Mouse (Mus musculus) hindbrain, postnatal 0 days (tissue): ENCODE data around the gene Gm43552. TPM values are rescaled to one million over a fixed set of nuclear protein-coding genes. Genes with fewer than 3 reads are reported as not detected.

Source experiments
- ATAC-seq: fragments of 200-750 bp; cut with Nextera tagmentation; 2 replicates; pipeline ENCODE4 v1.8.0; 2017; ENCODE audit warnings: mild to moderate bottlenecking, moderate TSS enrichment, moderate library complexity
- DNase-seq: peaks from one replicate; pipeline ENCODE4 v3.0.0-alpha.2; 2015; ENCODE audit warnings: low spot score
- H3K27ac ChIP-seq: fragments of 300-500 bp; sonication (generic); 2 replicates; pipeline ENCODE4 v1.5.1; 2014; ENCODE audit warnings: mild to moderate bottlenecking
- H3K27me3 ChIP-seq: fragments of 300-500 bp; sonication (generic); 2 replicates; pipeline ENCODE4 v1.6.1; 2014; ENCODE audit warnings: low read length, mixed read lengths; ENCODE audit not compliant: insufficient read depth
- H3K36me3 ChIP-seq: fragments of 300-500 bp; sonication (generic); 2 replicates; pipeline ENCODE4 v1.6.1; 2014; ENCODE audit warnings: low read length, mixed read lengths; ENCODE audit not compliant: insufficient read depth
- H3K4me1 ChIP-seq: fragments of 300-500 bp; sonication (generic); 2 replicates; pipeline ENCODE4 v1.6.1; 2014; ENCODE audit warnings: antibody characterized with exemption, low read length, mixed read lengths; ENCODE audit not compliant: insufficient read depth
- H3K4me2 ChIP-seq: fragments of 300-500 bp; sonication (generic); 2 replicates; pipeline ENCODE4 v1.6.1; 2014; ENCODE audit warnings: low read depth, mild to moderate bottlenecking, low read length, moderate library complexity, mixed read lengths
- H3K4me3 ChIP-seq: fragments of 300-500 bp; sonication (generic); 2 replicates; pipeline ENCODE4 v1.5.1; 2014; ENCODE audit warnings: low read length
- H3K9ac ChIP-seq: fragments of 300-500 bp; sonication (generic); replicated peaks from 2 replicates; pipeline ENCODE4 v1.6.1; 2014; ENCODE audit warnings: mild to moderate bottlenecking, low read length, moderate library complexity, mixed read lengths
- H3K9me3 ChIP-seq: fragments of 300-500 bp; sonication (generic); 2 replicates; pipeline ENCODE4 v1.6.1; 2016; ENCODE audit warnings: low read length, mixed read lengths
- CTCF ChIP-seq: IDR thresholded peaks from 2 replicates; pipeline ENCODE4 v1.5.1; 2016; ENCODE audit warnings: antibody characterized with exemption, control low read depth, low read depth
- WGBS: fragments of 180-500 bp; shearing (Covaris S2); extraction: QIAGEN DNeasy Blood & Tissue Kit; methylation state at CpG from one replicate; pipeline ENCODE4 v1.1.7; 2014; 5-methylcytosine and 5-hydroxymethylcytosine counted together
- polyA plus RNA-seq: library from polyadenylated mRNA; unstranded; fragments of >200 nt; fragmentation: Nextera tagmentation; extraction: Ambion mirVana; gene quantifications from 2 replicates; pipeline ENCODE4 v1.2.1, GENCODE M21; 2015
- total RNA-seq: library from RNA; depleted of rRNA; stranded (reverse); fragments of >200 nt; gene quantifications from 2 replicates; pipeline ENCODE4 v1.2.3, GENCODE M21; 2014

The Gm43552 gene
- total and polyA plus RNA-seq, 2 experiments from 2014 or later, result not detected

DNA sequence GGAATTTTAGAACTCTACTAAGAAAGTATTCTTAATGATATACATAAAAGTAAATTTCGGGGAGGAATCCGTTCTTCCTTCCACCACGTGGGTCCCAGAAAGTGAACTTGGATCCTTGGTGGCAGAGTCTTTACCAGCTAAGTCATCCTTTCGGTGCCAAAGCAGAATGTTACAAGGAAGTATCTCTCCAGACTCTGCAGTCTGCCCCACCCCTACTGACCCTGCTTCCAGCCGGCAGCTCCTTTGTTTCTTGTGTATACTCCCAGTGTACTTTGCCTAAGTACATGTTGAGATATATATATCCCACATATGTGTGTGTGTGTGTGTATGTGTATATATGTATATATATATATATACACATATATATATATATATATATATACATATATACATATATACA lies 63.2 kb downstream of the Gm43552 start:
- Histone ChIP-seq H3K27me3 (no peaks in the 10 kb centered on the region), H3K4me1 (no peaks in the 10 kb centered on the region), H3K9me3 (no peaks in the 10 kb centered on the region), H3K36me3 (peaks cover 6% of the 10 kb centered on the region; the same call in 1 of the 2 replicates), H3K27ac (no peak overlapping the region), H3K9ac (no peak overlapping the region), H3K4me2 (no peak overlapping the region), H3K4me3 (no peak overlapping the region)
- WGBS, result 83% methylated on average over 5 of the region's 5 CpGs
- ATAC-seq, result no peak
- TF ChIP-seq CTCF, result no peak
- DNase-seq, result no peak

DNA sequence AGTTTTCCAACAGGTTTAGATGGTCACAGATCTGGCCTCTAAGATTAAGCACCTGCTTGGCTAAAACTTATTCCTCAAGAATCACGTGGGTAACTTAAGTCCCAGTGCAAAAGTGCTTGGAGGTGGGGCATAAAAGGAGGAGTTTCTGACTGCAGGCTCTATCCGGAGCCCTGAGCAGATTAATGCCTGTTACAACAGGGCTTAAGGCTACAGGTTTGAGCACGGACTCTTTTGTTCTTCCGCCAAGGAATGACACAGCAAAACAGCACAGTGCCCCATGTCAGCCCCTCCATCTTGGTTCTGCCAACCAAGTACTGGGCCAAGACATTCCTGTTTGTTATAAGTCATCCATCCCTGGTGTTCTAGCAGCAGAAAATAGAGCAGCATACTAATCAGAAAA lies 64.3 kb downstream of the Gm43552 start:
- Histone ChIP-seq H3K27me3 (no peaks in the 10 kb centered on the region), H3K4me3 (no peak overlapping the region), H3K4me2 (no peak overlapping the region), H3K4me1 (no peaks in the 10 kb centered on the region), H3K36me3 (peaks cover 17% of the 10 kb centered on the region; the same call in 1 of the 2 replicates), H3K27ac (no peak overlapping the region), H3K9me3 (no peaks in the 10 kb centered on the region), H3K9ac (no peak overlapping the region)
- TF ChIP-seq CTCF, result no peak
- 52% methylated on average over 4 of the region's 4 CpGs for WGBS
- DNase-seq (no peak), ATAC-seq (no peak)

GRCm38 (mm10) chr5:65425251-65425650 lies 67.4 kb downstream of the Gm43552 start:
- Histone ChIP-seq H3K9ac (no peak overlapping the region), H3K36me3 (peaks cover 39% of the 10 kb centered on the region), H3K4me1 (no peaks in the 10 kb centered on the region), H3K4me3 (no peak overlapping the region), H3K4me2 (no peak overlapping the region), H3K27ac (no peak overlapping the region), H3K9me3 (no peaks in the 10 kb centered on the region), H3K27me3 (no peaks in the 10 kb centered on the region)
- TF ChIP-seq CTCF, result no peak
- WGBS, result 88% methylated on average over 5 of the region's 5 CpGs
- ATAC-seq, result no peak
- no peak for DNase-seq

- H3K4me2 ChIP-seq, result no peak overlapping the region
- H3K27me3 ChIP-seq, result no peaks in the 10 kb centered on the region
- H3K9ac ChIP-seq, result no peak overlapping the region
- peaks cover 39% of the 10 kb centered on the region for H3K36me3 ChIP-seq
- no peak for TF ChIP-seq CTCF
- H3K4me3 ChIP-seq, result no peak overlapping the region
- 94% methylated on average over 6 of the region's 6 CpGs for WGBS
- no peak overlapping the region for H3K27ac ChIP-seq
- no peaks in the 10 kb centered on the region for H3K9me3 ChIP-seq
- DNase-seq (no peak), ATAC-seq (no peak)
- H3K4me1 ChIP-seq, result no peaks in the 10 kb centered on the region
Measured at GRCm38 (mm10) chr5:65424215-65424614, 68.4 kb downstream of the Gm43552 start.

GRCm38 (mm10) chr5:65422803-65423202 lies 69.8 kb downstream of the Gm43552 start:
- Histone ChIP-seq H3K36me3 (peaks cover 39% of the 10 kb centered on the region), H3K4me1 (no peaks in the 10 kb centered on the region), H3K9ac (no peak overlapping the region), H3K27ac (no peak overlapping the region), H3K27me3 (no peaks in the 10 kb centered on the region), H3K4me3 (no peak overlapping the region), H3K9me3 (no peaks in the 10 kb centered on the region), H3K4me2 (no peak overlapping the region)
- ATAC-seq, result no peak
- WGBS, result 92% methylated on average over 8 of the region's 8 CpGs
- TF ChIP-seq CTCF, result no peak
- DNase-seq, result no peak

- no peaks in the 10 kb centered on the region for H3K9me3 ChIP-seq
- no peak overlapping the region for H3K4me2 ChIP-seq
- H3K4me1 ChIP-seq, result no peaks in the 10 kb centered on the region
- no peak overlapping the region for H3K27ac ChIP-seq
- H3K27me3 ChIP-seq, result no peaks in the 10 kb centered on the region
- no peak for ATAC-seq
- peaks cover 48% of the 10 kb centered on the region for H3K36me3 ChIP-seq
- H3K4me3 ChIP-seq, result no peak overlapping the region
- WGBS, result 88% methylated on average over 6 of the region's 6 CpGs
- no peak for TF ChIP-seq CTCF
- no peak overlapping the region for H3K9ac ChIP-seq
- DNase-seq, result no peak
Measured at GRCm38 (mm10) chr5:65420822-65421221, 71.8 kb downstream of the Gm43552 start.

GRCm38 (mm10) chr5:65419136-65419535 lies 73.5 kb downstream of the Gm43552 start:
- no peak for DNase-seq
- ATAC-seq, result no peak
- peaks cover 39% of the 10 kb centered on the region for H3K36me3 ChIP-seq
- no peak overlapping the region for H3K27ac ChIP-seq
- H3K4me2 ChIP-seq, result no peak overlapping the region
- H3K9me3 ChIP-seq, result no peaks in the 10 kb centered on the region
- no peak overlapping the region for H3K4me3 ChIP-seq
- TF ChIP-seq CTCF, result no peak
- WGBS, result 69% methylated on average over 10 of the region's 10 CpGs
- no peaks in the 10 kb centered on the region for H3K4me1 ChIP-seq
- no peaks in the 10 kb centered on the region for H3K27me3 ChIP-seq
- H3K9ac ChIP-seq, result no peak overlapping the region
